Mouse (Mus musculus) urinary bladder, adult 18-20 months (tissue): ENCODE results near the gene Gm44502.

ENCODE experiments used
- DNase-seq, 2 experiments: peaks; one replicate each; pipeline ENCODE4 v3.0.0; 2022; ENCODE audit warnings: low spot score in 2 of 2, mixed read lengths in 2 of 2

Gm44502 gene

GRCm38 (mm10) chr15:89399716-89400115 lies 29.8 kb downstream of the Gm44502 start:
- DNase-seq: no peak

- DNase-seq: no peak
Measured at GRCm38 (mm10) chr15:89398146-89398545, 31.4 kb downstream of the Gm44502 start.

- DNase-seq: no peak
Measured at GRCm38 (mm10) chr15:89396883-89397282, 32.6 kb downstream of the Gm44502 start.

- no peak for DNase-seq
Measured at GRCm38 (mm10) chr15:89390081-89390480, 39.4 kb downstream of the Gm44502 start.

GRCm38 (mm10) chr15:89387127-89387526 lies 42.4 kb downstream of the Gm44502 start:
- DNase-seq: no peak

GRCm38 (mm10) chr15:89384617-89385016 lies 44.9 kb downstream of the Gm44502 start, which contains the start of gene Klhdc7b:
Klhdc7b (plus strand) TSS chr15:89384917.
- DNase-seq: no peak

- no peak for DNase-seq
Measured at GRCm38 (mm10) chr15:89379429-89379828, 50.1 kb downstream of the Gm44502 start.

GRCm38 (mm10) chr15:89378831-89379401 lies 50.6 kb downstream of the Gm44502 start, which contains the start of gene Odf3b:
Odf3b (minus strand) TSS chr15:89379282.
- no peak for DNase-seq

- no peak for DNase-seq
Measured at GRCm38 (mm10) chr15:89377938-89378828, 51.3 kb downstream of the Gm44502 start.

- DNase-seq: no peak
Measured at GRCm38 (mm10) chr15:89377362-89377761, 52.1 kb downstream of the Gm44502 start.

GRCm38 (mm10) chr15:89376957-89377356 lies 52.5 kb downstream of the Gm44502 start, which contains the start of gene Tymp:
Tymp (minus strand) TSS chr15:89377039.
- no peak for DNase-seq

GRCm38 (mm10) chr15:89376040-89376439 lies 53.5 kb downstream of the Gm44502 start:
- DNase-seq: no peak

- no peak for DNase-seq
Measured at GRCm38 (mm10) chr15:89374801-89375534, 54.5 kb downstream of the Gm44502 start.

- DNase-seq: no peak
Measured at GRCm38 (mm10) chr15:89374340-89374739, 55.2 kb downstream of the Gm44502 start.

- peak; percentile 84 to 98 for DNase-seq
Measured at GRCm38 (mm10) chr15:89373762-89374248, 55.7 kb downstream of the Gm44502 start, which contains the start of gene Sco2. Sco2 (minus strand) TSS chr15:89373846.

- DNase-seq: peak; percentile 75 to 79
Measured at GRCm38 (mm10) chr15:89373027-89373761, 56.3 kb downstream of the Gm44502 start.

GRCm38 (mm10) chr15:89372536-89372935 lies 57.0 kb downstream of the Gm44502 start:
- DNase-seq: no peak

GRCm38 (mm10) chr15:89372068-89372467 lies 57.4 kb downstream of the Gm44502 start:
- no peak for DNase-seq
